Mouse (Mus musculus) testis, adult 2 months (tissue): ENCODE results near the gene Disc1. TPM values are rescaled to one million over a fixed set of nuclear protein-coding genes. Genes with fewer than 3 reads are reported as not detected.

Experiments used
- H3K27ac ChIP-seq: fragments of 200-500 bp; 2 replicates; pipeline ENCODE4 v1.5.1; 2012; ENCODE audit warnings: low read depth, low read length; ENCODE audit not compliant: control insufficient read depth, insufficient read depth
- H3K27me3 ChIP-seq: fragments of 200-500 bp; 2 replicates; pipeline ENCODE4 v1.6.1; 2012; ENCODE audit warnings: mild to moderate bottlenecking, low read length, moderate library complexity; ENCODE audit not compliant: control insufficient read depth, insufficient read depth
- H3K36me3 ChIP-seq: fragments of 200-500 bp; 2 replicates; pipeline ENCODE4 v1.6.1; 2012; ENCODE audit warnings: mild to moderate bottlenecking, low read length; ENCODE audit not compliant: control insufficient read depth, insufficient read depth
- H3K4me1 ChIP-seq: fragments of 200-500 bp; 2 replicates; pipeline ENCODE4 v1.6.1; 2012; ENCODE audit warnings: low read length; ENCODE audit not compliant: control insufficient read depth, insufficient read depth
- H3K4me3 ChIP-seq: fragments of 200-500 bp; 2 replicates; pipeline ENCODE4 v1.5.1; 2012; ENCODE audit warnings: low read depth, mild to moderate bottlenecking, low read length, moderate library complexity, mixed read lengths; ENCODE audit not compliant: control insufficient read depth
- CTCF ChIP-seq: fragments of 200-500 bp; IDR thresholded peaks from 2 replicates; pipeline ENCODE4 v1.5.1; 2012; ENCODE audit warnings: low read depth, mild to moderate bottlenecking, inconsistent platforms, low read length, moderate library complexity; ENCODE audit not compliant: control insufficient read depth, insufficient read depth, insufficient replicate concordance
- POLR2A ChIP-seq: fragments of 200-500 bp; IDR thresholded peaks from 2 replicates; pipeline ENCODE4 v1.6.1; 2012; ENCODE audit warnings: low read depth, mild to moderate bottlenecking, inconsistent platforms, low read length, moderate library complexity; ENCODE audit not compliant: control insufficient read depth
- polyA plus RNA-seq: library from polyadenylated mRNA; depleted of rRNA; stranded (reverse); fragments of >200 nt; gene quantifications from 2 replicates; pipeline ENCODE4 v1.2.3, GENCODE M21; 2012

Gene Disc1
- polyA plus RNA-seq, 1 experiment, result 0.21 TPM

GRCm38 (mm10) chr8:125078771-125079384, 24.9 kb downstream of the Disc1 start:
- Histone ChIP-seq H3K36me3 (no peaks in the 10 kb centered on the region), H3K27me3 (no peaks in the 10 kb centered on the region), H3K27ac (no peak overlapping the region), H3K4me1 (no peaks in the 10 kb centered on the region), H3K4me3 (no peak overlapping the region)
- TF ChIP-seq POLR2A, result no peak
- no peak for TF ChIP-seq CTCF

- TF ChIP-seq CTCF, result no peak
- no peaks in the 10 kb centered on the region for H3K27me3 ChIP-seq
- H3K4me3 ChIP-seq, result no peak overlapping the region
- no peaks in the 10 kb centered on the region for H3K36me3 ChIP-seq
- no peak overlapping the region for H3K27ac ChIP-seq
- H3K4me1 ChIP-seq, result no peaks in the 10 kb centered on the region
Measured at GRCm38 (mm10) chr8:125080388-125081344, 26.7 kb downstream of the Disc1 start.

GRCm38 (mm10) chr8:125083746-125084145, 29.8 kb downstream of the Disc1 start:
- Histone ChIP-seq H3K27ac (no peak overlapping the region), H3K27me3 (no peaks in the 10 kb centered on the region), H3K36me3 (no peaks in the 10 kb centered on the region), H3K4me3 (no peak overlapping the region), H3K4me1 (peaks cover 6% of the 10 kb centered on the region)
- no peak for TF ChIP-seq POLR2A
- no peak for TF ChIP-seq CTCF

- Histone ChIP-seq H3K27ac (no peak overlapping the region), H3K27me3 (no peaks in the 10 kb centered on the region), H3K4me3 (no peak overlapping the region), H3K36me3 (no peaks in the 10 kb centered on the region), H3K4me1 (peaks cover 6% of the 10 kb centered on the region)
- TF ChIP-seq POLR2A (no peak), CTCF (no peak)
Measured at GRCm38 (mm10) chr8:125084523-125084922, 30.5 kb downstream of the Disc1 start.

GRCm38 (mm10) chr8:125090889-125091740, 37.1 kb downstream of the Disc1 start:
- H3K27me3 ChIP-seq, result no peaks in the 10 kb centered on the region
- H3K4me3 ChIP-seq, result no peak overlapping the region
- H3K27ac ChIP-seq, result no peak overlapping the region
- H3K36me3 ChIP-seq, result no peaks in the 10 kb centered on the region
- TF ChIP-seq POLR2A (no peak), CTCF (no peak)
- peaks cover 8% of the 10 kb centered on the region for H3K4me1 ChIP-seq

GRCm38 (mm10) chr8:125097140-125097539, 43.1 kb downstream of the Disc1 start:
- Histone ChIP-seq H3K4me3 (no peak overlapping the region), H3K36me3 (no peaks in the 10 kb centered on the region), H3K27me3 (no peaks in the 10 kb centered on the region), H3K27ac (no peak overlapping the region), H3K4me1 (no peaks in the 10 kb centered on the region)
- TF ChIP-seq CTCF (no peak), POLR2A (no peak)

GRCm38 (mm10) chr8:125098050-125098449, 44.1 kb downstream of the Disc1 start:
- Histone ChIP-seq H3K4me1 (no peaks in the 10 kb centered on the region), H3K27ac (no peak overlapping the region), H3K27me3 (no peaks in the 10 kb centered on the region), H3K36me3 (no peaks in the 10 kb centered on the region), H3K4me3 (no peak overlapping the region)
- TF ChIP-seq POLR2A (no peak), CTCF (no peak)
